Mouse (Mus musculus) megakaryocyte-erythroid progenitor cell, adult 5-6 weeks (primary cell): ENCODE data around the gene Aldh6a1. TPM values are rescaled to one million over a fixed set of nuclear protein-coding genes. Genes with fewer than 3 reads are reported as not detected.

Source experiments
- ATAC-seq: replicated peaks from 2 replicates; pipeline ENCODE4 v1.8.0; 2016; ENCODE audit warnings: mild to moderate bottlenecking, inconsistent platforms; ENCODE audit not compliant: severe bottlenecking, poor library complexity, low FRiP score, low TSS enrichment
- total RNA-seq, 2 experiments: library from RNA; stranded (forward) in 1 of 2; stranded (reverse) in 1 of 2; fragments of 200-1000, 215-1000 nt in 1 of 2; fragments of >200 nt in 1 of 2; fragmentation: Nextera tagmentation in 1 of 2; gene quantifications; 2 replicates each; pipeline ENCODE4 v1.2.3; 2014 to 2017

The Aldh6a1 gene
- total RNA-seq, 2 experiments from 2014 or later = 7.0 to 11.2 TPM

DNA sequence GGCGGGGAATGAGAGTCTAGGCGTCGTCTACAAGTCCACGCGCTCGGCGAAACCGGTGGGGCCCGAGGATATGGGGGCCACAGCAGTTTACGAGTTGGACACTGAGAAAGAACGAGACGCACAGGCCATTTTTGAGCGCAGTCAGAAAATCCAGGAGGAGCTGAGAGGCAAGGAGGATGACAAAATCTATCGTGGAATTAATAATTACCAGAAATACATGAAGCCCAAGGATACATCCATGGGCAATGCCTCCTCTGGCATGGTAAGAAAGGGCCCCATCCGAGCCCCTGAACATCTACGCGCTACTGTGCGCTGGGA is 33.2 kb downstream of the Aldh6a1 start:
- ATAC-seq = no peak; the same call in 1 of the 2 replicates

GRCm38 (mm10) chr12:84416834-84417604 is 33.8 kb downstream of the Aldh6a1 start, which contains the start of gene Rnf113a2:
TSS of gene Rnf113a2 (plus strand) at chr12:84417196.
- ATAC-seq = peak; percentile 98

DNA sequence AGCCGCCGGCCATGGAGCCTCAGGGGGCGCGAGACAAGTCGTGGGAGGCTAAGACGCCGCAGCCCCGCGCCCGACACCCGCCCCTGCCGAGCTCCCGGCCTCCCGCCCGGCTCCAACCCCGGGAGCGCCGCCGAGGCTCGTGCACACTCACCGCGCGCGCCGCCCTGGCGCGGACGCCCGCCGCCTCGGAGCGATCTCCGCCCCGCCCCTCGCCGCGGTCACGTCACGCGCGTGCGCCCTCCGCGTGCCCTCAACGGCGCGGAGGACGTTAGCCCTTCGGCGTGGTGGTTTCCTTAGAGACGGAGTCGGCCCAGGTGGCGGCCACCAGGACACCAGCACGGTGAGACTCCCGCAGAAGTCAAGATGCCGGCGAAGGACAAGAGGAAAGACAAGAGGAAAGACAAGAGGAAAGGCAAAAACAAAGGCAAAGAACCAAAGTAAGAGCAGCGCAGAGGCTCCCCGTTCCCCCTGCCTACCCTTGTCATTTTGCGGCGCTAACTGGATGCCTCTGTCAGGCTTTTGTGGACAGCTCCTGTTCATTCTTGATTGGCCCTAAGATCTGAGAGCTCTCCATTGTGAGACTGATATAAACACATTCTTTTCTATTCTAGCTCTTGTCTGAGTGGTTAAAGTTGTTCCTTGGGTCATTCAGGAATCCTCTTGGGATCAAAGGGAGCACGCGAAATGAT is 41.8 kb downstream of the Aldh6a1 start, which contains the start of the genes Entpd5 and Bbof1:
TSS of gene Entpd5 (minus strand) at position 211 of the 689 bp plus-strand sequence.
TSS of gene Bbof1 (plus strand) at position 253 of the 689 bp plus-strand sequence.
- ATAC-seq = peak; percentile 91

GRCm38 (mm10) chr12:84407874-84408818 is 42.7 kb downstream of the Aldh6a1 start:
- ATAC-seq = peak; percentile 39

GRCm38 (mm10) chr12:84407259-84407658 is 43.5 kb downstream of the Aldh6a1 start:
- no peak for ATAC-seq

GRCm38 (mm10) chr12:84404541-84404940 is 46.3 kb downstream of the Aldh6a1 start:
- ATAC-seq = no peak

GRCm38 (mm10) chr12:84402923-84403322 is 47.9 kb downstream of the Aldh6a1 start:
- ATAC-seq = no peak

GRCm38 (mm10) chr12:84400653-84401052 is 50.2 kb downstream of the Aldh6a1 start:
- ATAC-seq = 0 out of 2 replicates have a peak, but pooled peaks have one; percentile 30

GRCm38 (mm10) chr12:84400068-84400467 is 50.7 kb downstream of the Aldh6a1 start:
- no peak for ATAC-seq

DNA sequence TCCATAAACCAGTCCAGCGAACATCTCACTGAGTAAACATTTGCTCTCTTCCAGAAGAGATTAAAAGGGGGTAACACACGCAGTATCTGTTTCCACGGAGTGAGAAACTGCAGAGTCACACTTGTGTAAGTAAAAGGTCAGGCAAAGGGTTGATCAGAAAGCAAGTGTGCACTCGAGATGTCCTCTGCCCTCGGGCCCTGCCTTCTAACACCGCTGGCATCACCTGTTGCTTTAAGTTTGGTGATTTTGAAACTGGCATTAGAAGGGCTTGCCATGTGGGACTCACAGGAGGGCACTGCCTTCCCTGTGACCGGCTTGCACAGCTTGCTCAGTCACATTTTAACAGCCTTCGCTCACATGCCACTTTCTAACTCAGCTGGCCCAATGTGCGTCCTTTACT is 51.1 kb downstream of the Aldh6a1 start:
- no peak for ATAC-seq

DNA sequence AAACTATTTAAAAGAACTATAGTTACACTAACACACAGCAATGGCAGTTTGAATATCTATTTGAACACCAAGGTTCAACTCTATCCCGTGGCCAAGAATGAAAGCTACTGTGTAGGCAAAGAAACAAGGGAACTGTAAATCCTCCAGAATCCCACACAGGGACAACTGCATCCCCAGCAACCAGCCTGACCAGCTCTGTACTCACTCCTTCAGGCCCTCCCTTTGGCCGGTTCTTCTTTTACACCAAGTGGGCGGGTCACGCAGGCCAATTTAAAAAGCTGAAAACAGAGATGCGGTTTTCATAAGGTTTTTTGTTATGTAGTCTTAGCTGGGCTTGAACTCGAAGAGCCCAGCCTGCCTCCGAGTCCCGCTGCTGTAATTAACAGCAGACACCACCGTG is 51.7 kb downstream of the Aldh6a1 start:
- ATAC-seq = no peak

GRCm38 (mm10) chr12:84398629-84399028 is 52.2 kb downstream of the Aldh6a1 start:
- no peak for ATAC-seq

GRCm38 (mm10) chr12:84397685-84398084 is 53.1 kb downstream of the Aldh6a1 start:
- ATAC-seq = no peak

GRCm38 (mm10) chr12:84396947-84397679 is 53.7 kb downstream of the Aldh6a1 start:
- no peak for ATAC-seq

DNA sequence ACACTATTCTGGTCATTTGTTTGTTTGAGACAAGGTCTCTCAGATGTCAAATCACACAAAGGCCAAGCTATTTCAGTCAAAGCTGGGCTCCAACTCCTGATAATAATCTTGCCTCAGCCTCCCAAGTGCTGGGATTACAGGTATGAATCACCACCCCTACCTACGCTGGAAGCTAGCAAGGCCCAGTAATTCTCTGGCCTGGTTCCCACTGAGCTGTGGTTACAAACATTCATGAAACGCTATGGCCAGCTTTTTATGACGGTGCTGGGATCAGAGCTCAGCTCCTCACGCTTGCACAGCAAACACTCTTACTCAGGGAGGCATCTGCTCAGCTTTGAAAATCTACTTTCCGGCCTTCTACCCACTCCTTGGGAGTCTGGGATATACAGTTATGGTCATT is 57.0 kb downstream of the Aldh6a1 start:
- ATAC-seq = no peak

DNA sequence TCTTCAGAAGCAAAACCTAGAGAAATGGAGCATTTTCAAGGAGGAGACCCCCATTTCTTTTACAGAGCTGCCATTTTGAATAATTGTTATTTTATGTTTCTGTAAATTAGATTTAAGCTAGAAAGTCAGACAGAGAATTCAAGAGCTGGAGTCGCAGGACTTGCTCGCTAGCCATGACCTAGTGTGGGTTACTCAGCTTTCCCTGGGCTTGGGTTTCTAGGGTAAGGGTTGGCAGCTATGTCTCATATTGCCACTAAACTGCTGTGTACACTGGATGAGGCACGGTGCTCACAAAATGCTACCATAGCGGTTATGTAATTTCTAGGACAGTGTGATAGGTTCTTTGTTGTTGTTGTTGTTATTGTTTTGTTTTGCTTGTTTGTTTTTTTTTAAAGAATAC is 58.1 kb downstream of the Aldh6a1 start:
- no peak for ATAC-seq

DNA sequence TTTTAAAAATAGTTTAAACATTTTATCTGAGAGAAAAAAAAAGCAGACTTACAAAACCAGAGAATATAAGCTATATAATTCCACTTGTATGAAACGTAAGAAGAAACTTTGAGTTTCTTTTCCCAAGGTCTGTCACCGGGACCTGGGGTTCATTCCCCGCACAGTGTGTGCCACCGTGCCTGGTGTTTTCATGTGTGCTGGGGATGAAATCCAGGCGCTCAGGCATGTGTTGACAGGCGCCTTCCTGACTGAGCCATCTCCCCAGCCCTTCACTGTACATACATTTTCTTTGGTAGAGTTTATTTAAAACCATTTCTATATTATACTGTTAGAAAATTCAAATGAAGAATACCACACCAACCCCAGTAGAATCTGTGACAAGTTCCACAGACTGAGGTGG is 60.5 kb downstream of the Aldh6a1 start:
- no peak for ATAC-seq

- ATAC-seq = peak; percentile 12; the same call in 1 of the 2 replicates
Measured at GRCm38 (mm10) chr12:84388774-84389400, 61.9 kb downstream of the Aldh6a1 start.

GRCm38 (mm10) chr12:84388097-84388496 is 62.7 kb downstream of the Aldh6a1 start:
- no peak for ATAC-seq
